Mouse (Mus musculus): ENCODE results near the gene Tysnd1. TPM values are rescaled to one million over a fixed set of nuclear protein-coding genes. Genes with fewer than 3 reads are reported as not detected.

The Tysnd1 gene
- polyA plus RNA-seq, 1 experiment from 2014 or later = 34.7 TPM

DNA sequence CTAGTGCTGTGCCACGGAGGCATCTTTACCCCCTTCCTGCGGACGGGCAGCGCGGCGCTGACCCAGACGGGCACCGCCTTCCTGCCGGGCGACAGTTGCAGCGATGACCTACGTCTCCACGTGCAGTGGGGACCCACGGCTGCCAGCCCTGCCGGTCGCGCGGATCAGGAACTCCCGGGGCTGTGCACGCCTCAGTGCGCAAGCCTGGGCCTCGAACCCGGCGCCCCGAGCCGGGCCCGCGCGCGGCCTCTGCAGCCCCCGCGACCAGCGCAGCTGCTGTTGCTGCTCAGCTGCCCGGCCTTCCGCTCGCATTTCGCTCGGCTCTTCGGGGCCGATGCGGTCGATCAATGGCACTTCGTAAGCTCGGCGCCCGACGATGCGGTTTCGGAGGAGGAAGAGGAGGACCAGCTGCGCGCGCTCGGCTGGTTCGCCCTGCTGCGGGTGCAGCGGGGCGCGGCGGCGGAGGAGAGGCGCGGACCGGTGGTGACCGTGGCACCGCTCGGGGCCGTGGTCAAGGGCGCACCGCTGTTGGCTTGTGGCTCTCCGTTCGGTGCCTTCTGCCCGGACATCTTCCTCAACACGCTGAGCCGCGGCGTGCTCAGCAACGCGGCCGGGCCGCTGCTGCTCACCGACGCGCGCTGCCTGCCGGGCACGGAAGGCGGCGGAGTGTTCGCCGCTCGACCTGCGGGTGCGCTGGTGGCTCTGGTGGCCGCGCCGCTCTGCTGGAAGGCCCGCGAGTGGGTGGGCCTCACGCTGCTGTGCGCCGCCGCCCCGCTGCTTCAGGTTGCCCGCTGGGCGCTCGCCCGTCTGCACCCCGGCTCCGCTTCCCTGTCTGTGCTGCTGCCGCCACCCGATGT, 617 bp downstream of the Tysnd1 start:
- ATAC-seq (ENCODE audit: borderline replicate concordance, extremely low read depth, low FRiP score, low TSS enrichment) = peak; percentile 60
- H3K36me3 ChIP-seq = peaks cover 20% of the 10 kb centered on the region
- H3K27me3 ChIP-seq = no peaks in the 10 kb centered on the region
- peak overlapping the region; percentile 85 for H3K4me3 ChIP-seq
- no peaks in the 10 kb centered on the region for H3K9me3 ChIP-seq
- H3K4me1 ChIP-seq = peaks cover 15% of the 10 kb centered on the region
- H3K27ac ChIP-seq = no peak overlapping the region
- WGBS = under 1% methylated on average over 101 of the region's 111 CpGs
- peak overlapping the region; percentile 99 for H3K4me2 ChIP-seq
- peak overlapping the region; percentile 56 for H3K9ac ChIP-seq

DNA sequence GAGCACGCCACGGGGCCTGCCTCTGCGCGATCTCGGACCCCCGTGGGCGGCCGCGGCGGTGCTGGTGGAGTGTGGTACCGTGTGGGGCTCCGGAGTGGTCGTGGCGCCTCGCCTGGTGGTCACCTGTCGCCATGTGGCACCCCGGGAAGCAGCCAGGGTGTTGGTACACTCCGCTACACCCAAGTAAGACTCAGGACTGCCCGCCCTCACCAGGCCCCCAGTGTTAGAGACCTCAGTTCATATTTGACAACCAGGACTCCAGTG, 1.2 kb downstream of the Tysnd1 start:
- Histone ChIP-seq H3K9ac (peak overlapping the region; percentile 56), H3K27me3 (no peaks in the 10 kb centered on the region), H3K4me3 (peak overlapping the region; percentile 85), H3K36me3 (peaks cover 16% of the 10 kb centered on the region), H3K27ac (no peak overlapping the region), H3K4me1 (peaks cover 15% of the 10 kb centered on the region), H3K9me3 (no peaks in the 10 kb centered on the region), H3K4me2 (peak overlapping the region; percentile 99)
- ATAC-seq (ENCODE audit: borderline replicate concordance, extremely low read depth, low FRiP score, low TSS enrichment) = no peak
- 8% methylated on average over 19 of the region's 19 CpGs for WGBS

DNA sequence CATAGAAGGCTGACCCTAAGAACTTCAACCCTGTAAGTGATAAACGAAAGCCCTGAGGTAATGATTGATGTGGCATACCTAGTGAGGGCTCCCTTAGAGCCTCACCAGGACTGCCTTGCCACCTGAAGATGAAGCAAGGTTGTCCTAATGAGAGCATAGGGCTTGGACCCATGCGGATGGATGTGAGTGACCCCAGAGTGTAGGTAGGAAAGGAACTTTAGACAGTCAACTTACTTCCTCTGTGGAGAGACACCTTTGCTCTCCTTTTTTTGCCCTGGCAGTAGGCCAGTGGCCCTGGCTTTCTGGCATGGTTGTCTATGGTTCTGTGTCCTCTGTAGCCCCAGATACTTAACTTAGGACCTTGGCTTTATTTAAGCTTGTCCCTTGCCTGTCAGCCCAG, 1.7 kb downstream of the Tysnd1 start:
- H3K4me3 ChIP-seq = peak overlapping the region; percentile 85
- H3K36me3 ChIP-seq = peaks cover 15% of the 10 kb centered on the region
- H3K4me2 ChIP-seq = peak overlapping the region; percentile 99
- H3K9me3 ChIP-seq = no peaks in the 10 kb centered on the region
- WGBS = 82% methylated on average over 2 of the region's 2 CpGs
- H3K27ac ChIP-seq = no peak overlapping the region
- no peak for ATAC-seq (ENCODE audit: borderline replicate concordance, extremely low read depth, low FRiP score, low TSS enrichment)
- H3K9ac ChIP-seq = peak overlapping the region; percentile 56; the same call in 1 of the 2 replicates
- H3K27me3 ChIP-seq = no peaks in the 10 kb centered on the region
- H3K4me1 ChIP-seq = peaks cover 15% of the 10 kb centered on the region

DNA sequence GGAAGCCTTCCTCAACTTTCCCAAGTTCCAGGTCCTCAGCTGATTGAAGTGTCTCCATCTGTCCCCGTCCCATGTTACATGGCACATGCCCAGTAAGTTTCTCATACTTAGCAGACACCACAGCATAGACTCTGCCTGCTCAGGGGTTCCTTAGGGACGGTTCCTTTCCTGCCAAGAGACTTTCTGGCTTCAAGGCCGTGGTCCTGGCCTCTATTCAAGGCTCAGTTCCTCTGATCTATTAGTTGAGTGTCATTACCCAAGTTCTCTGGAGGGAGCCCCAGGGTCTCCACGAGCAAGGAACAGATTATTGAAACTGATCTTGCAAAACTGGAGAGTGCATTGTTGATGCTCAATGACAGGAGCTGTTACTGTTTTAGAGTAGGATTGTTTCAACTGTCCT, 9.3 kb downstream of the Tysnd1 start:
- Histone ChIP-seq H3K9ac (no peak overlapping the region), H3K27me3 (no peaks in the 10 kb centered on the region), H3K4me1 (peaks cover 7% of the 10 kb centered on the region), H3K9me3 (no peaks in the 10 kb centered on the region), H3K4me3 (no peak overlapping the region), H3K4me2 (no peak overlapping the region), H3K27ac (no peak overlapping the region), H3K36me3 (peaks cover 22% of the 10 kb centered on the region)
- WGBS = 67% methylated on average over 4 of the region's 4 CpGs
- no peak for ATAC-seq (ENCODE audit: borderline replicate concordance, extremely low read depth, low FRiP score, low TSS enrichment)

DNA sequence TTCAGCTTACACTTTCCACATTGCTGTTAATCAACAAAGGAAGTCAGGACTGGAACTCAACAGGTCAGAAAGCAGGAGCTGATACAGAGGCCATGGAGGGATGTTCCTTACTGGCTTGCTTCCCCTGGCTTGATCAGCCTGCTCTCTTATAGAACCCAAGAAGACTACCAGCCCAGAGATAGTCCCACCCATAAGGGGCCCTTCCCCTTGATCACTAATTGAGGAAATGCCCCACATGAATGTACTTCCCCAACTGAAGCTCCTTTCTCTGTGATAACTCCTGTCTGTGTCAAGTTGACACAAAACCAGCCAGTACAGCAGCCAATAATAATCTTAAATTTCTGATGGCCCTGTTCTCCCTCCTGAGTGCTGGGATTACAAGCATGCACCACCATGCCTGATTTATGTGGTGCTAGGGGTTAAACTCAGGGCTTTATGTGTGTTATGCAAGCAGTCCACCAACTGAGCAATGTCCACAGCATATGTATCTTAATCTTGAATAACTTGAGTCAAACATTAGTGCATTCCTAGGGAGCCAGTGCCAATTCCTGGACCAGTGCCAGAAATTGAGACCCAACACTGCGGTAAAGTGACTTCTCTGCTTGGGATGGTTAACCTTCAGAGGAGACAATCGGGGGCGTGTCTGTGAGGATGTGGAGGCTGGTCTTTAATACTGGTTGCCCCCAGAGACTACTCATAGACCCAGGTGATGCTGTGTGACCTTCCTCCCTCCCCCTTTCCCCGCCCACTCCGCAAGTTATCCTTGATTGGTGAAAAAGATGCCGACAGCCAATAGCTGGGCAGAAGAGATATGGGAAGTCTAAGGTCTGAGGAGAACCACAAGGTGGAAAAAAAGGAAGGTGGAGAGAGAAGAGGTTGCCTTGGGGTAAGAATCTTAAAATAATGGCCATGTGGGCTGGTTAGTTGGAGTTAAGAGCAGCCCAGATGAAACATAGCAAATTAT, 11.4 kb downstream of the Tysnd1 start:
- Histone ChIP-seq H3K4me1 (peaks cover 7% of the 10 kb centered on the region), H3K4me2 (no peak overlapping the region), H3K27me3 (no peaks in the 10 kb centered on the region), H3K27ac (no peak overlapping the region), H3K36me3 (peaks cover 19% of the 10 kb centered on the region), H3K9ac (no peak overlapping the region), H3K4me3 (no peak overlapping the region), H3K9me3 (no peaks in the 10 kb centered on the region)
- ATAC-seq (ENCODE audit: borderline replicate concordance, extremely low read depth, low FRiP score, low TSS enrichment) = no peak
- WGBS = 61% methylated on average over 6 of the region's 6 CpGs

DNA sequence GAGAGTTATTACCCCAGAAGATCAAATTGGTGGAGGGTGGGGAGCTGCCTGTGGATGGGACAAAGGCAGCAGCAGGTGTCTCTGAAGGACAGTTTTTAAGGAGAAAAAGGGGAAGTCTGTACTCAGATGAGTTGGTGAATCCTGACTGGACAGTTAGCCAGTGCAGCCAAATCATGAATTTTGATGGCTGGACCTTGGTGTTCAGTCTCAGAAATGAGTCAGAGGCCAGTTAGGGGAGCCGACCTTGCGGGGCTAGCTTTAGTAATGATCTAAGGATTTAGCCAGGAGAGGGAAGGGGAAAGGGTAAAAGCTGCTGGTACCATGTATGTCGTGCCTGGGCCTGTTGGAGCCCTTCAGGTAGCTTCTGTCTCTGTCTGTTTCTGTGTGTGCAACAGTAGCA, 18.3 kb downstream of the Tysnd1 start:
- no peak for ATAC-seq (ENCODE audit: borderline replicate concordance, extremely low read depth, low FRiP score, low TSS enrichment)
- Histone ChIP-seq H3K9ac (no peak overlapping the region), H3K4me2 (no peak overlapping the region)

DNA sequence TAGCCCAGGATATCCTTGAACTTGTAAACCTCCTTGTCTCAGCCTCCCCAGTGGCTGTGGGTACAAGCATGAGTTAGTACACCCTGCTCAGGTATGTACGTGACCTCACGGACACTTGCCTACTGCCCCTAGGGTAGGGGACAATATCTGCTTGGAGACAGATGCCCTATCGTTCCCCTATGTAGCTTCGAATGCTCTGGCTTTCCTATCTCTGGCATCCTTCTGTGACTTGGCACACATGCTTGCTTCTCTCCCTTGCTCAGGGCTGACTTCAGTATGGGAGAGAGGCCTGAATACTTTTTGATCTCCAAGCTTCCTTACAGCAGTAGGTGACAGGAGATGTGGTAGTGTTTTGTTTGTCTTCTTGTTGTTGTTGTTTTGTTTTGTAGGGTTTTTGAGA, 18.8 kb downstream of the Tysnd1 start:
- Histone ChIP-seq H3K27me3 (no peaks in the 10 kb centered on the region), H3K9me3 (no peaks in the 10 kb centered on the region), H3K4me3 (no peak overlapping the region), H3K4me1 (peaks cover 14% of the 10 kb centered on the region), H3K36me3 (no peaks in the 10 kb centered on the region), H3K9ac (no peak overlapping the region), H3K4me2 (no peak overlapping the region), H3K27ac (no peak overlapping the region)
- 90% methylated on average over 4 of the region's 4 CpGs for WGBS
- no peak for ATAC-seq (ENCODE audit: borderline replicate concordance, extremely low read depth, low FRiP score, low TSS enrichment)

More for the DNA sequence above, 18.3 kb downstream of the Tysnd1 start:
- no peaks in the 10 kb centered on the region for H3K36me3 ChIP-seq
- 62% methylated on average over 3 of the region's 3 CpGs for WGBS
- H3K9me3 ChIP-seq = no peaks in the 10 kb centered on the region
- H3K4me3 ChIP-seq = no peak overlapping the region
- H3K27me3 ChIP-seq = no peaks in the 10 kb centered on the region
- H3K27ac ChIP-seq = no peak overlapping the region
- peaks cover 14% of the 10 kb centered on the region for H3K4me1 ChIP-seq

DNA sequence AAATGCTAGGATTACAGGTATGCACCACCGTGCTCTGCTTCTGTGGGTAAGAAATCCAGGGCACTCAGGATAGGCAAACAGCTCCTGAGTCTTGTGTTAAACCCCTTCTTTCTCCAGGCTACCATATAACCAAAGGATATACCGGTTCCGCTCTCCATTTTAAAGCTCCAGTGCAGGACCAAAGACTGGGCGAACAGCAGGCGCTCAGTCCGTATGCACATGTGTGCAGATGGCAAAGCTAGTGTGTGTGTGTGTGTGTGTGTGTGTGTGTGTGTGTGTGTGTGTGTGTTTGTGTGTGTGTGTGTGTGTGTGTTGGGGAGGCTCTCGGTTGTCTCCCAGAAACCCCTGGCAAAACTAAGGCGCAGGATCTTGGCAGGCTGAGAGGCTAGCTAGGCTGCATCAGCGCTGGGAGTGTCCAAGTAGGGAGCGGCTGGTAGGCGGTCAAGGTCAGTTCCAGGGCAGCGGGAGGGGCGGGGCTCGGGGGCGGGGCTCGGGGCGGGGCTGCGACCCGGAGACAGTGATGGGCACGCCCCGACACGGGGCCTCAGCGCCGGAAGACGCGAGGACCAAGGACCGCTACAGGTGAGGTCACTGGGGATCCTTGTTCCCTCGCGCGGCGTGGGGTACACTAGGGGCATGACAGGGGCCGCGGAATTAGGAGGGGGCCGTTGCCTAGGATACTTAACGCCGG, 19.6 kb downstream of the Tysnd1 start, which contains the start of gene Aifm2:
TSS of gene Aifm2 (plus strand) at position 493 of the 691 bp plus-strand sequence.
- Histone ChIP-seq H3K4me1 (peaks cover 14% of the 10 kb centered on the region), H3K4me3 (peak within 1 kb of the TSS; percentile 57), H3K27me3 (no peaks in the 10 kb centered on the region), H3K4me2 (peak within 1 kb of the TSS; percentile 92), H3K36me3 (no peaks in the 10 kb centered on the region), H3K9ac (peak within 1 kb of the TSS; percentile 34), H3K27ac (no peak within 1 kb of the TSS), H3K9me3 (no peaks in the 10 kb centered on the region)
- 11% methylated on average over 35 of the region's 36 CpGs for WGBS
- peak; percentile 93 for ATAC-seq (ENCODE audit: borderline replicate concordance, extremely low read depth, low FRiP score, low TSS enrichment)

DNA sequence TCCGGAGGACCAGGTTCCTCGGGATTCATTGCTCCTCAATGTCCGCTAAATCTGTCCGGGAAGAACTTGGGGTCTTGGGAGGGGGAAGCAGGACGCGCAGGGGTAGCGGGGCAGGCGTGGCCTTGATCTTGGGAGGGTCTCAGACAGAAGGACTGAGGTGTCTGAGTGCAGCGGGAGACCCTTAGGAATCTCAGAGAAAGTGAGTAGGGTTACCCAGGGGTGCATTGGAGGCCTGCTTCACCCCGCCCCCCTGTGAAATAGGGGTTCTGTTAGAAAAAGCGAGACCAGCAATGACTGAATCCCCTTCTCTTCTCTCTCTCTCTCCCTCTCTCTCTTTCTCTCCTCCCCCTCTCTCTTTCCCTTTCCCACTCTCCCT, 20.1 kb downstream of the Tysnd1 start:
- no peaks in the 10 kb centered on the region for H3K9me3 ChIP-seq
- H3K4me2 ChIP-seq = peak overlapping the region; percentile 92
- H3K4me1 ChIP-seq = peaks cover 14% of the 10 kb centered on the region
- WGBS = 4% methylated on average over 11 of the region's 11 CpGs
- H3K9ac ChIP-seq = peak overlapping the region; percentile 34
- peak overlapping the region; percentile 57 for H3K4me3 ChIP-seq
- no peaks in the 10 kb centered on the region for H3K36me3 ChIP-seq
- H3K27me3 ChIP-seq = no peaks in the 10 kb centered on the region
- H3K27ac ChIP-seq = no peak overlapping the region
- ATAC-seq (ENCODE audit: borderline replicate concordance, extremely low read depth, low FRiP score, low TSS enrichment) = no peak

DNA sequence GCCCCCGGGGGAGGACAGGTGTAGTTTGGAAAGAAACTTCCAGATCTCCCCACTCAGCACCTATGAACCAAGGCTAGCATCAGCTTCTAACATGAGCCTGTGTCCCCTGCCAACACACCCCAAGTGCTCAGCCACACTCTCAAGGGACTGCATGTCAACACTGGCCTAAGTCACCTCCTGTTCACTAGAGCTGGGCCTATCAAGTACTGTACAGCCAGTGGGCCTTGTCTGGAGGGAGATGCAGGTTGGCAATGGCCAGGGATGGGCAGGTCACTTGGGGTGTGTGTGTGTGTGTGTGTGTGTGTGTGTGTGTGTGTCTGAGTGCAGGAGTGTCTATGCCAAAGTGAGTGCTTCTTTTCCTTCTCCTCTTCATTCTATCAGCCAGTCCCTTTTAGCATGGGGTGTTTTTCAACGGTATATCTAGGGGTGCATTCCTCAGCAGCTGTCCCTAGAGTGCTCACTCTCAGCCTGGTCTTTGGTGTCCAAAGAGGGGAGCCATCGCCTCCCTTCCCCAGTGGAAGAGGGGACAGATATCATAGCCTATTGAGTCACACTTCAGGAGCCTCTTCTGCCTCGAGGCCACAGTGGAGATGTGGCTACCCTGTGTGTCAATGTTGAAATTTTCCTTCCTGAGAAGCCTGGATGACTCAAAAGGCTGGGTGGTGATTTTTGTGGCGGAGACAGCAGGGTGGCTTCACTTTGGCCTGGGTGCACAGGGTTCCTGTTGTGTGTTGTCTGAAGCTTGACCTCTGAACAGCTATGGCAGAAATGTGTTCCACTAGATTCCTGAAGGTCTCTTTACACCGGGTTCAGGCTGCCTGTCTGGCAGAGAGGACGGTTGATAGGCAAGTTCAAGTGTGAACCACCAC, 20.9 kb downstream of the Tysnd1 start:
- H3K9ac ChIP-seq = no peak overlapping the region
- no peaks in the 10 kb centered on the region for H3K36me3 ChIP-seq
- H3K27ac ChIP-seq = no peak overlapping the region
- peak overlapping the region; percentile 92 for H3K4me2 ChIP-seq
- no peaks in the 10 kb centered on the region for H3K9me3 ChIP-seq
- no peak for ATAC-seq (ENCODE audit: borderline replicate concordance, extremely low read depth, low FRiP score, low TSS enrichment)
- peaks cover 14% of the 10 kb centered on the region for H3K4me1 ChIP-seq
- H3K4me3 ChIP-seq = peak overlapping the region; percentile 57
- 71% methylated on average over 7 of the region's 7 CpGs for WGBS
- H3K27me3 ChIP-seq = no peaks in the 10 kb centered on the region

All from lung, embryonic 15.5 days (tissue).